Mouse (Mus musculus): ENCODE results near the gene Uap1.
"Not testable (repeated sequence)": the region's sequence is repeated elsewhere in the genome, so short reads cannot be mapped to it uniquely, and the experiment has no call there.

Uap1 gene

GRCm38 (mm10) chr1:170110516-170111332 is 64.0 kb downstream of the Uap1 start, which contains the start of gene Ddr2:
Ddr2 (minus strand) TSS chr1:170110762.
- DNase-seq = no peak

DNA sequence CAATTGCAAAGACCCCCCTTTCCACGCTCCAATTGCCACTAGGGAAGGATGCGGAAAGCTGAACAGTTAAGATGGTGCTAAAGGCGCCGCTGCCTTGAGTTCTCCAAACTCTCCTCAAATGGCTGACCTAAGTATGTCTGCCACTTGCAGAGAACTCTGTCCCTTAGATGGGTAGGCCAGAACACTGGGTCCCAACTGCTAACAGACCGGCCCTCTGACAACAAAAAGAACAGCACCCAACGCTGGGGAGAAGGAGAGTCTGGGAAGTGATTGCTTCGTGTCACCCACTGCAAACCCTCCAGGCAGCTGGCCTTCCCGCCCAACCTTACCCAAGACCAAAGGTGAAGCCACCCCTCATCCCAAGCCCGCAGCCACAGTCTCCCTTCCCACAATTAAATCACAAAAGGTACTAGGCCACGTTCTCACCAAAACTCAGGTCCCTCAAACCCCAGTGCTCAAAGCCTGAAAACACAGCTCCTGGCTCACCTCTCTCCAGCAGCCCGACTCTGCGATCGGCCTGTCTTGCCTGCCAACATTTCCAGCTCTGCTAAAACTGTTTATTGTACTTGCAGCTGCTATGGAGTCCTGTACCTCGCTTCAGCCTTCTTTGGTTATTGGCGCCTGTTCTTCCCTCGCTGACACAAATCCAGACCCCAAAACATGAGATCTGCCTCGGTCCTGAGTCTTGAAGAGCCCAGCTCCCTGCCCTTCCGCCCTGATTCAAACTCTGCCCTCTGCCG is 64.8 kb downstream of the Uap1 start:
- DNase-seq = no peak

- not testable (repeated sequence) for DNase-seq
Measured at GRCm38 (mm10) chr1:170102814-170103213, 71.9 kb downstream of the Uap1 start.
